9 mouse cellular contexts compared by ENCODE assay signal in genomic region chr5:111341609-111342008, GRCm38 (mm10). TPM values are rescaled to one million over a fixed set of nuclear protein-coding genes. Genes with fewer than 3 reads are reported as not detected.
DNase-seq lines count a peak whose midpoint lies in the region; ATAC-seq and TF ChIP-seq lines count a peak whose summit lies in the region.
"Had no signal": no experiment of that assay in that cellular context is flagged by ENCODE, and none has a peak within 500 bp of the region (broad histone marks: within the 10 kb centered on the region; RNA-seq: fewer than 3 reads in every experiment).

No protein-coding gene starts in this region.

- peaks cover 74% of the 10 kb centered on the region for H3K36me3 ChIP-seq in heart, embryonic 10.5 days
- H3K36me3 ChIP-seq in stomach, postnatal 0 days (ENCODE audit: control insufficient read depth, insufficient read depth, low read length): peaks cover 6% of the 10 kb centered on the region

- DNase-seq in heart, postnatal 4 days: peak; percentile 38
- no peak for DNase-seq in heart, embryonic 10.5 days (ENCODE audit: low spot score)
- DNase-seq in 3T3-L1 (ENCODE audit: low read depth, low spot score): peak; percentile 72
- DNase-seq in Muller cell, postnatal 12 days (ENCODE audit: inconsistent ontology term): peak; percentile 38
- DNase-seq in induced T-regulatory cell, adult 2 months (ENCODE audit: low read depth): peak; percentile 78
- peak; percentile 25 for DNase-seq in stomach, postnatal 0 days (ENCODE audit: low spot score)
- no peak for DNase-seq in cerebellum, adult 8-10 months
- DNase-seq in left cerebral cortex, adult 9 months (ENCODE audit: low spot score in 2 of 2): no peak

- no peaks in the 10 kb centered on the region for H3K9me3 ChIP-seq in heart, embryonic 10.5 days
- H3K9me3 ChIP-seq in stomach, postnatal 0 days (ENCODE audit: control insufficient read depth, low read length): no peaks in the 10 kb centered on the region
- H3K9me3 ChIP-seq: neural tube, embryonic 13.5 days had no signal

- H3K9ac ChIP-seq in stomach, postnatal 0 days (ENCODE audit: low read length): no peak overlapping the region
- H3K9ac ChIP-seq: neural tube, embryonic 13.5 days had no signal

- H3K4me2 ChIP-seq in stomach, postnatal 0 days (replicated peaks; ENCODE audit: low read depth): no peak overlapping the region
- H3K4me2 ChIP-seq: neural tube, embryonic 13.5 days had no signal

- no peak overlapping the region for H3K27ac ChIP-seq in heart, embryonic 10.5 days
- H3K27ac ChIP-seq in stomach, postnatal 0 days (replicated peaks): no peak overlapping the region
- H3K27ac ChIP-seq: neural tube, embryonic 13.5 days had no signal

- no peaks in the 10 kb centered on the region for H3K4me1 ChIP-seq in heart, embryonic 10.5 days
- no peaks in the 10 kb centered on the region for H3K4me1 ChIP-seq in stomach, postnatal 0 days (replicated peaks; ENCODE audit: control insufficient read depth, insufficient read depth)
- H3K4me1 ChIP-seq: neural tube, embryonic 13.5 days had no signal

- H3K27me3 ChIP-seq in heart, embryonic 10.5 days (ENCODE audit: insufficient read depth, poor library complexity, severe bottlenecking): no peaks in the 10 kb centered on the region
- no peaks in the 10 kb centered on the region for H3K27me3 ChIP-seq in stomach, postnatal 0 days (ENCODE audit: control insufficient read depth, insufficient read depth, low read length)
- H3K27me3 ChIP-seq: neural tube, embryonic 13.5 days had no signal

- 52% methylated on average over 5 of the region's 5 CpGs for WGBS in heart, embryonic 10.5 days
- WGBS in stomach, postnatal 0 days: 45% methylated on average over 5 of the region's 5 CpGs

- TF ChIP-seq EP300 in stomach, postnatal 0 days (optimal IDR thresholded peaks at IDR 0.05): no peak

- H3K4me3 ChIP-seq in heart, embryonic 10.5 days: no peak overlapping the region
- no peak overlapping the region for H3K4me3 ChIP-seq in stomach, postnatal 0 days (ENCODE audit: low read depth, low read length)
- H3K4me3 ChIP-seq: neural tube, embryonic 13.5 days had no signal

- peak; percentile 92 for TF ChIP-seq CTCF in stomach, postnatal 0 days (IDR thresholded peaks at IDR 0.05; ENCODE audit: low read depth)

- ATAC-seq in stomach, postnatal 0 days (ENCODE audit: low FRiP score, low TSS enrichment): 0 out of 2 replicates have a peak, but pooled peaks have one; percentile 29

RNA-seq across cellular contexts. Expression of gene Pitpnb, which starts 11.0 kb away (rescaled TPM):
- total RNA-seq in heart, postnatal 4 days (2021): 10 to 100 TPM; 63.4 to 64.7 TPM
- polyA plus RNA-seq in heart, embryonic 10.5 days (2016; fragmentation: Nextera tagmentation; extraction: Ambion mirVana): 93.7 and 105 TPM in 2 replicates
- polyA plus RNA-seq in stomach, postnatal 0 days (2015; fragmentation: Nextera tagmentation; extraction: Ambion mirVana): 61.2 and 62.5 TPM in 2 replicates

Comparison
In these comparisons a context has a peak if more than half of its experiments do, and no peak if none do; other contexts are left out.
1. DNase-seq: peak in heart, postnatal 4 days (single experiment), 3T3-L1 (single experiment), Muller cell, postnatal 12 days (single experiment), induced T-regulatory cell, adult 2 months (single experiment) and stomach, postnatal 0 days (single experiment); none in heart, embryonic 10.5 days (single experiment), cerebellum, adult 8-10 months (single experiment) and left cerebral cortex, adult 9 months (0 of 2).